Mouse (Mus musculus) liver, adult 2 months (tissue): ENCODE data around the gene Mipep.

Experiments used
- CTCF ChIP-seq: fragments of 200-500 bp; IDR thresholded peaks from 2 replicates; pipeline ENCODE4 v1.5.1; 2011; ENCODE audit warnings: low read depth, low read length, control low read depth
- POLR2A ChIP-seq: fragments of 200-500 bp; IDR thresholded peaks from 2 replicates; pipeline ENCODE4 v1.6.1; 2011; ENCODE audit warnings: low read length, control low read depth; ENCODE audit not compliant: insufficient read depth; ENCODE audit errors: extremely low read depth

GRCm38 (mm10) chr14:60904501-60904900 lies 120.1 kb downstream of the Mipep start:
- TF ChIP-seq POLR2A (no peak), CTCF (no peak)
